Mouse (Mus musculus) liver, postnatal 0 days (tissue): ENCODE results near the gene Zfp628. TPM values are rescaled to one million over a fixed set of nuclear protein-coding genes. Genes with fewer than 3 reads are reported as not detected.

Experiments
- ATAC-seq: fragments of 200-750 bp; cut with Nextera tagmentation; 2 replicates; pipeline ENCODE4 v1.8.0; 2017; ENCODE audit warnings: mild to moderate bottlenecking, moderate library complexity
- DNase-seq: peaks from one replicate; pipeline ENCODE4 v3.0.0-alpha.2; 2016
- H3K27ac ChIP-seq: fragments of 300-500 bp; sonication (generic); 2 replicates; pipeline ENCODE4 v1.5.1; 2014; ENCODE audit warnings: antibody characterized with exemption, moderate library complexity, mild to moderate bottlenecking, low read depth
- H3K27me3 ChIP-seq: fragments of 300-500 bp; sonication (generic); 2 replicates; pipeline ENCODE4 v1.6.1; 2014; ENCODE audit warnings: low read length, control low read depth, mixed read lengths; ENCODE audit not compliant: insufficient read depth
- H3K36me3 ChIP-seq: fragments of 300-500 bp; sonication (generic); replicated peaks from 2 replicates; pipeline ENCODE4 v1.6.1; 2014; ENCODE audit warnings: mild to moderate bottlenecking, control low read depth, low read length, moderate library complexity, mixed read lengths; ENCODE audit not compliant: insufficient read depth
- H3K4me1 ChIP-seq: fragments of 300-500 bp; sonication (generic); 2 replicates; pipeline ENCODE4 v1.6.1; 2014; ENCODE audit warnings: antibody characterized with exemption, mild to moderate bottlenecking, control low read depth; ENCODE audit not compliant: insufficient read depth
- H3K4me2 ChIP-seq: fragments of 300-500 bp; sonication (generic); 2 replicates; pipeline ENCODE4 v1.6.1; 2014; ENCODE audit warnings: low read depth, mild to moderate bottlenecking, low read length, moderate library complexity, mixed read lengths
- H3K4me3 ChIP-seq: fragments of 300-500 bp; sonication (generic); 2 replicates; pipeline ENCODE4 v1.5.1; 2014; ENCODE audit warnings: low read depth, low read length
- H3K9ac ChIP-seq: fragments of 300-500 bp; sonication (generic); replicated peaks from 2 replicates; pipeline ENCODE4 v1.6.1; 2014; ENCODE audit warnings: mild to moderate bottlenecking, moderate library complexity
- H3K9me3 ChIP-seq: fragments of 300-500 bp; sonication (generic); 2 replicates; pipeline ENCODE4 v1.6.1; 2016; ENCODE audit warnings: mild to moderate bottlenecking, control low read depth, low read length, mixed read lengths
- CTCF ChIP-seq: sonication (generic); IDR thresholded peaks from 2 replicates; pipeline ENCODE4 v1.5.1; 2016; ENCODE audit warnings: antibody characterized with exemption, low read depth
- EP300 ChIP-seq: IDR thresholded peaks from 2 replicates; pipeline ENCODE4 v1.6.1; 2016; ENCODE audit warnings: antibody characterized with exemption, low read depth, mild to moderate bottlenecking
- whole genome bisulfite sequencing: fragments of 180-500 bp; shearing (Covaris S2); extraction: QIAGEN DNeasy Blood & Tissue Kit; methylation state at CpG from one replicate; pipeline ENCODE4 v1.1.7; 2014; ENCODE audit not compliant: insufficient replicate concordance; 5-methylcytosine and 5-hydroxymethylcytosine counted together
- polyA plus RNA-seq: library from polyadenylated mRNA; unstranded; fragments of >200 nt; fragmentation: Nextera tagmentation; extraction: Ambion mirVana; gene quantifications from 2 replicates; pipeline ENCODE4 v1.2.1, GENCODE M21; 2015

Gene Zfp628
- polyA plus RNA-seq, 1 experiment from 2014 or later = 1.0 TPM

- no peaks in the 10 kb centered on the region for H3K9me3 ChIP-seq
- H3K27me3 ChIP-seq = no peaks in the 10 kb centered on the region
- H3K27ac ChIP-seq = no peak overlapping the region
- no peak for TF ChIP-seq CTCF
- TF ChIP-seq EP300 = no peak
- DNase-seq = no peak
- no peak for ATAC-seq
- H3K9ac ChIP-seq = no peak overlapping the region
- H3K36me3 ChIP-seq = no peaks in the 10 kb centered on the region
- H3K4me1 ChIP-seq = peaks cover 2% of the 10 kb centered on the region; the same call in 1 of the 2 replicates
- H3K4me3 ChIP-seq = no peak overlapping the region
- WGBS = 34% methylated on average over 5 of the region's 5 CpGs
- no peak overlapping the region for H3K4me2 ChIP-seq
Observed at GRCm38 (mm10) chr7:4942673-4943072, 27.7 kb downstream of the Zfp628 start.

GRCm38 (mm10) chr7:4943223-4943815, 28.3 kb downstream of the Zfp628 start:
- WGBS = 10% methylated on average over 15 of the region's 15 CpGs
- Histone ChIP-seq H3K4me1 (peaks cover 2% of the 10 kb centered on the region; the same call in 1 of the 2 replicates), H3K4me3 (peak overlapping the region; percentile 21; the same call in 1 of the 2 replicates), H3K9ac (no peak overlapping the region), H3K36me3 (no peaks in the 10 kb centered on the region), H3K27me3 (no peaks in the 10 kb centered on the region), H3K4me2 (peak overlapping the region; percentile 67), H3K27ac (no peak overlapping the region), H3K9me3 (no peaks in the 10 kb centered on the region)
- peak; percentile 93 for DNase-seq
- peak; percentile 88 for ATAC-seq
- TF ChIP-seq EP300 = no peak
- peak; percentile 98 for TF ChIP-seq CTCF

- no peak for TF ChIP-seq CTCF
- no peak for TF ChIP-seq EP300
- H3K27ac ChIP-seq = no peak overlapping the region
- H3K9me3 ChIP-seq = no peaks in the 10 kb centered on the region
- no peak overlapping the region for H3K4me2 ChIP-seq
- no peaks in the 10 kb centered on the region for H3K27me3 ChIP-seq
- H3K4me1 ChIP-seq = peaks cover 2% of the 10 kb centered on the region; the same call in 1 of the 2 replicates
- H3K9ac ChIP-seq = no peak overlapping the region
- 43% methylated on average over 2 of the region's 2 CpGs for WGBS
- DNase-seq (no peak), ATAC-seq (no peak)
- H3K36me3 ChIP-seq = no peaks in the 10 kb centered on the region
- no peak overlapping the region for H3K4me3 ChIP-seq
Observed at GRCm38 (mm10) chr7:4947855-4948254, 32.8 kb downstream of the Zfp628 start.

GRCm38 (mm10) chr7:4948386-4948785, 33.4 kb downstream of the Zfp628 start:
- DNase-seq = no peak
- no peak overlapping the region for H3K4me3 ChIP-seq
- TF ChIP-seq EP300 (no peak), CTCF (no peak)
- H3K4me1 ChIP-seq = peaks cover 1% of the 10 kb centered on the region; the same call in 1 of the 2 replicates
- H3K27me3 ChIP-seq = no peaks in the 10 kb centered on the region
- no peak overlapping the region for H3K9ac ChIP-seq
- 43% methylated on average over 6 of the region's 6 CpGs for WGBS
- no peaks in the 10 kb centered on the region for H3K36me3 ChIP-seq
- H3K27ac ChIP-seq = no peak overlapping the region
- no peak overlapping the region for H3K4me2 ChIP-seq
- H3K9me3 ChIP-seq = no peaks in the 10 kb centered on the region
- ATAC-seq = no peak

- 73% methylated on average over 19 of the region's 19 CpGs for WGBS
- DNase-seq = no peak
- ATAC-seq = no peak
- no peak overlapping the region for H3K27ac ChIP-seq
- TF ChIP-seq CTCF = no peak
- TF ChIP-seq EP300 = no peak
- H3K4me3 ChIP-seq = no peak overlapping the region
- H3K36me3 ChIP-seq = no peaks in the 10 kb centered on the region
- no peak overlapping the region for H3K9ac ChIP-seq
- no peaks in the 10 kb centered on the region for H3K9me3 ChIP-seq
- no peaks in the 10 kb centered on the region for H3K4me1 ChIP-seq
- H3K4me2 ChIP-seq = no peak overlapping the region
- no peaks in the 10 kb centered on the region for H3K27me3 ChIP-seq
Observed at GRCm38 (mm10) chr7:4950561-4951342, 35.7 kb downstream of the Zfp628 start.

- ATAC-seq = no peak
- no peaks in the 10 kb centered on the region for H3K36me3 ChIP-seq
- H3K27me3 ChIP-seq = no peaks in the 10 kb centered on the region
- no peak for DNase-seq
- no peak overlapping the region for H3K27ac ChIP-seq
- no peaks in the 10 kb centered on the region for H3K9me3 ChIP-seq
- H3K4me1 ChIP-seq = no peaks in the 10 kb centered on the region
- TF ChIP-seq CTCF = no peak
- TF ChIP-seq EP300 = no peak
- 36% methylated on average over 10 of the region's 10 CpGs for WGBS
- H3K4me2 ChIP-seq = no peak overlapping the region
- H3K4me3 ChIP-seq = no peak overlapping the region
- no peak overlapping the region for H3K9ac ChIP-seq
Observed at GRCm38 (mm10) chr7:4953815-4954445, 38.9 kb downstream of the Zfp628 start.
